Mouse (Mus musculus) R1 (cell line): ENCODE measurements around the gene Msmb.

Experiments used
- DNase-seq: peaks from one replicate; pipeline ENCODE4 v3.0.0-alpha.2; 2018; ENCODE audit warnings: low read depth, low spot score

Gene Msmb

DNA sequence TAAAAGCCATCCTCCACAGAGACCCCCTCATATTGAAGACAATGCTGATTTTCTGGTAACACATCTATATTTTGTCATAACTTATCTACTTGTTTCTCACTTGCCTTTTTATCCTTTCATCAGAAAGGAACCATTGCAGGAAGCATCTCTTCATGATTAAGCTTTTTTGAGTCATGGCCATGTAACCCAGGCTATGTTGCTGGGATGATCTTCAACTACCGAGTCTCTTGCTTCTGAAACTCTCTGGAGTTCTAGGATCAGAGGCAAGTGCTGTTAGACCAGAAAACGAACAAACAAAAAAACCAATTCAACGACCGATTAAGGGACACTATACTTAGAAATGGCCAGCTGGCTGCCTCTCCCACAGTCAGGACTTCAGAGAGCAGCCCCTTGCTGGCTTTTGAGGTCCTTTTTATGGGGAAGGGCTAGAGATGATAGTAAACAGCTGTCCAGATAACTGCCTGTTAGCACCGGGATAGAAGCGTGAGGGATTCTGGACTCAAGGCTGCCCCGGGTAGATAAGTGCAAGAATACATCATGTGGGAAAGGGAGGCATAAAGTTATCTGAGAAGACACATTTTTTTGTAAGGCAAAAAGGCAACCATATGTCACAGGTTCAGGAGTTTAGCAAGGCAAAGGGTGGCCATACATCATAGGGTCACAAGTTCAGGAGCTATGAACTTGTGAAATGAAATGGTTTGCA, 4.1 kb downstream of the Msmb start:
- no peak for DNase-seq

- no peak for DNase-seq
Observed at GRCm38 (mm10) chr14:32146578-32146977, 4.8 kb downstream of the Msmb start.

- DNase-seq = no peak
Observed at GRCm38 (mm10) chr14:32150872-32151271, 9.0 kb downstream of the Msmb start.

- DNase-seq = no peak
Observed at GRCm38 (mm10) chr14:32152243-32152965, 10.6 kb downstream of the Msmb start.

GRCm38 (mm10) chr14:32153156-32153555, 11.3 kb downstream of the Msmb start:
- no peak for DNase-seq

- DNase-seq = no peak
Observed at GRCm38 (mm10) chr14:32154758-32155157, 12.9 kb downstream of the Msmb start.

DNA sequence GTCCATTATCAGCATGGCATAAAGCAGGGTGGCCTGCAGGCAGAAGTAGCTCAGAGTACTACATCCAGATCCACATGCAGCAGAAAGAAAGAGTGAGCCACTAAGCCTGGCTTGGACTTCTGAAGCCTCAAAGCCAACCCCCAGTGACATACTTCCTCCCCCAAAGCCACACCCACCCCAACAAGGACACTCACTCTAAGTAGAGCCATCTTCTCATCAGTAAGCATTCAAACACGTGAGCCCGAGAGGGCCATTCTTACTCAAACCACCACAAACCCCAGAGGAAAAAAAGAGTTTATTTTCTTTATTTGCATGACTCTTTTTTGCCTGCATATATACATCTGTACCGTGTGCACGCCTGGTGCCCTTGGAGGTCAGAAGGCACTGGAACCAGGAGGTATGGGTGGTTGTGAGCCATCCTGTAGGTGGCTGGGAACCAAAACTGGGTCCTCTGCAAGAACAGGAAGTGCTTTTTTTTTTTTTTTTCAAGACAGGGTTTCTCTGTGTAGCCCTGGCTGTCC, 17.4 kb downstream of the Msmb start:
- DNase-seq = peak; percentile 95

DNA sequence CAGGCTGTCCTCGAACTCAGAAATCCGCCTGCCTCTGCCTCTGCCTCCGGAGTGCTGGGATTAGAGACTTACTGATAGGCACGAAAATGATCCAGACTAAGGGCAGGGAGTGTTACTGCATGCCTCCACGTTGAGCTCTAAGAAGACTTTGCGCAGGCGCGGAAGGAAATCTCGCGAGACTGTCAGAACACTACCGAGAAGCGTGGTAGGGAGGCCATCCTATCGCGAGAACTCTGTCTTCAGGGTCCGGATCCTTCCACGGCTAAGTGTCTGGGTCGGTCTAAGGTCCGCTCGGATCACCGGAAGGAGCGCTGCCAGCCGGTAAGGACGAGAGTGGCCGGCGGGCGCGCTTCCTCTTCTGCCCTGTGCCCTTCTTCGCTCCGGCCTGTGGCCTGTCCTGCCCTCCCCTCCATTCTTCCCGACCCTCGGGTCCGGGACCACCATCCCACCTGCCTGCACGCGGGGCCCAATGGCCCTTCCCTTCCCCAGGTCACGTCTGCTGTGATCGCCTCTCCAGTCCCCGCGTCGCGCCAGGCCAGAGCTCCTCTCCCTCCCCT, 17.9 kb downstream of the Msmb start, which contains the start of gene Ncoa4:
TSS of gene Ncoa4 (plus strand) at position 176 of the 557 bp plus-strand sequence.
- DNase-seq = peak; percentile 100

DNA sequence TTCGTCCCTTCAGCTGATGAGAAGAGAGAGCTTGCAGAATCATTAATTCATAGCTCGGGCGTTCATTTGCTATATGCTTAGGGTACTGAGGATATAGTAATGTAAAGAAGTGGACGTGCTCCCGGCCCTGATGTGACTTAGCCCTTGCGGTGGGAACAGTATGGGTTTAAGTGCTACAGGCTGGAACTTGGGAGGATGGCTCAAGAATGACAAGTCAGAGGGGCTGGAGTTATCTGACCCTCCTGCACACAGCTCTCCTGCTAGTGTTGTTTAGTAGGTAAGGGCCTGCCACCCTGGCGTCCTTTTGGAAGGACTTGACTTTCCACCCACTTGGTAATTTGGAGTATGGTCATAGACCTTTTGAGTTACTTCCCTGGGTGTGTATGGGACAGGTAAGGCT, 18.7 kb downstream of the Msmb start:
- DNase-seq = no peak

- DNase-seq = peak; percentile 20
Observed at GRCm38 (mm10) chr14:32161090-32161885, 19.5 kb downstream of the Msmb start.

DNA sequence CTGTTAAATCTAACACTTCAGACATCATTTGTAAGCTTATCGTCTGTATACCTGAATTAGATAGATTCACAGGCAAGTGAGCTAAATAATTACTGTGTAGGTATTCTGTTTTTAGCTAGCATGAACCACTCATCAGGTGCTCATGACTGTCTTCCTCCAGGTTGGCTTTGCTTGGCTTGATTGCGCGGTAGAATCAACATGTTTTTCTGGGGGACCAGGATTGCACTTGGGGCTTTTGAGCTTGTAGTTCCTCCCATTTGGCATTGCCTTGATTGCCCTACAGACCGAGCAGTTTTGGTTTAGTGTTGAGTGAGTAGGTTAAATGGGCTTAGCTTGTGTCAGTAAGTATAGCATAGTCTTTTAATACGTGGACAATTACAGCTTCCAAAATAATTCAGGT, 20.4 kb downstream of the Msmb start:
- DNase-seq = no peak

GRCm38 (mm10) chr14:32163203-32163888, 21.5 kb downstream of the Msmb start:
- DNase-seq = no peak

GRCm38 (mm10) chr14:32164173-32165051, 22.6 kb downstream of the Msmb start:
- DNase-seq = peak; percentile 18

- DNase-seq = peak; percentile 95
Observed at GRCm38 (mm10) chr14:32165278-32166061, 23.6 kb downstream of the Msmb start.

GRCm38 (mm10) chr14:32166062-32166441, 24.2 kb downstream of the Msmb start:
- no peak for DNase-seq

- DNase-seq = no peak
Observed at GRCm38 (mm10) chr14:32166840-32167239, 25.0 kb downstream of the Msmb start.

DNA sequence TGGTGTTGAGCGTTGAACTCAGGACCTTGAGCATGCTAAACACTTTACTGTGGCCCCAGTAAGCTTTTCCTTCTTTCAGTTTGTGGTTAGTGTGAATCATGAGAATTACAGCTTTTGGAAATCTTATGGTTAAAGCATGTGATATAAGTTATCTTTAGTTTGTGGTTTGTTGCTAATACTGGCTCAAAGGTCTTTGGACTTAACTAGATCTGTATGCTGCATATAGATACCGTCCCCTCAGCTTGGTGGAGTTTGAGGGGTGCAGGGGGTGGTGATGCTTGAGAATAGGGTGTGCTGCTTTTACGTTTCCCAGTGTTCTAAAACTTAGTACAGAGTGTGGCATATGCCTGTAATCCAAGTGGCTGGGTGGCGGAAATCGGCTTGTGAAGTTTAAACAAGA, 25.5 kb downstream of the Msmb start:
- DNase-seq = no peak

DNA sequence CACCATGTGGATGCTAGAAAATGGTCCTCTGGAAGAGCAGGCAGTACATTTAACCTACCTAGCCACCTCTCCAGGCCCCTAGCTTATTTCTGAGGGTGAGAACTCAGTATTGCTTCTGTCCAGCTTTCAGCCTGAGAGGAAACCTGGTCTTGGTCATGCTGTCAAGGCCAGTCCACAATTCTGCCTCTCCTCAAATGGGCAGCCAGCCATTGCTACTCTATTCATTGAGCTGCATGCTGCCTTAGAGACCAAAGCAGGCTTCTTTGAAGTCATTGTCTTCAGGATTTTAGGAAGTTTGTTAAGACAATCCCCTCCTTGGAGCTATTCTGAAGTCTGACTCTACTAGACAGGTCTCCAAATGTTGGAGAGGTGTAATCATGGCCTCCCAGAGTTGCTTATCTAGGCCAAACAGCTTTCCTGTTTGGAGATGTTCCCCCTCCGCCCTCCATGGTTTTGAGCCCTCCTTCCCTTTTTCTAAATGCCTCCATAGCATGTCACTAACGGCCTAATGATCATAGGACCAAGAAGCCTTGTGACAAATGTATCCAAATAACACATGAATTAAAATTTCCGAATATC, 26.9 kb downstream of the Msmb start:
- DNase-seq = no peak

DNA sequence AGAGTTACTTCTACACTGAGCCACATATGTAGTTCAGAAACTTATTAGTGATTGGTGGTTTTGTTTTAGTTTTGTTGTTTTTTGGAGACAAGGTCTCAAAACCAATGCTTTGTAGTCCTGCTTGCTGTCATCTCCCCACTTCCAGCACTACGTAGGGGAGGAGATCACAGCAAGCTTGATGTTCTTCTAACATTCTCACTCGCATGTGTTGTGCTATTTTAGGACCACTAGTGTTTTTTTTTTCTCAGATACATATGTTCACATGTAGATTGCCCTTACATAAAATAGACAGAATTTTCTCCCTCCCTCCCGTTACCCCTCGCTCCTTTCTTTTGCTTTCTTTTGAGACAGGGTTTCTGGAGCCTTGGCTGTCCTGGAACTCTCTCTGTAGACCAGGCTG, 28.3 kb downstream of the Msmb start:
- DNase-seq = no peak
